Mouse (Mus musculus) spleen, postnatal 10 days (tissue): ENCODE results near the gene Tbc1d23.

ENCODE experiments used
- DNase-seq, 2 experiments: peaks; one replicate each; pipeline ENCODE4 v3.0.0; 2021 to 2022; ENCODE audit warnings: low spot score in 2 of 2

The Tbc1d23 gene

DNA sequence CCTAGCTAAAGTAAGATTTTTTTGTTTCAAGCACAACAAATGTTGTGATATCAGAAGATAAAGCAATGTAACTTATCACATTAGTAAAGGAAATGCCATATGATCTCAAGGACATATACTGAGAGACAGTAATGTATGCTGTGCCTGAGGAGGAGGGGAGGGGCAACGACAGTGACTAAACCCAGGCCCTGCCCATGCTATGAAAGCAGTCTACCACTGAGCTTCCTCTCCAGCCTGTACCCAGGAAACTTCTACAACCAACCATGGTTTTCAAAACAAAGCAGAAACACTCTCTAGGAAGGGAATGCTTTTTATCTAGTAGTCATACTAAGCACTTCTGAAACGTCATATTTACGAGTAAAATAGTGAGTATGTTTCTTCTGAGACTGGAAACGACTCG lies 68.5 kb downstream of the Tbc1d23 start:
- no peak for DNase-seq

DNA sequence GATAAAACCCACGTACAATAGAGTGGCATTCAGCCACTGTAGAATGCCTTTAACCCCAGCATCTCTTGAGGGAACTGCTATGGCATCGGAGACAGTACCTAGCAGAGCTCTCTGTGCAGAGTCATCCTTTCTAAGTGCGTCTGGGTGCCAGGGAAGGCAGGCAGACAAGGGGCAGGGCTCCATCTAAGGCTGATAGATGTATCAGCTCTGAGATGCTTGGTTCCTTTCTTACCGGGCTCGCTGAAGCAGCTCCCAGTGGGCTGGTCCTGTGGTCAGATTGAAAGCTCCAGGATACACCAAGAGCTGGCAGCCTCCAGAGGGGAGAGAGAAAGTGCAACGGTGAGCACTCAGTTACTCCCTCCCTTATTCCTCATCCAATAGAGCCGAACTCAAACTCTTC lies 71.5 kb downstream of the Tbc1d23 start:
- DNase-seq, result no peak

DNA sequence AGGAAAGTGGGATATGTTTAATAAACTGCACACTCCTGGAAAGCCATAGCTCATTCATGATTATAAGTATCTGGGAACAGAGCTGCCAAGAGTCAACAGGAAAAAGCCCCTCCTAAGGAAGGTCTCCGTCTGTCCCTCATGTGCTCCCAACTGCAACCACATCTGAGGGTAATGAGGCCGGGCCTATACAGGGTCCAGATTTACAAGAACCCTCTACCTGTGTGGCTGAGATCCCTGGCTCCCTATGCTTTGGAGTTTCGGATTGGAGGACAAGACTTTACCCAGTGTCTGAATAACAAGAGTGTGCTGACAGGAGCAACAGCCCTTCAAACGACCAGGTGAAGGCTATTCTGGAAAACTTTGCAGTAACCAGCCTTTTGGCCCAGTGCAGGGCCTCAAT lies 73.6 kb downstream of the Tbc1d23 start:
- no peak for DNase-seq

GRCm38 (mm10) chr16:57157076-57157475 lies 74.2 kb downstream of the Tbc1d23 start:
- no peak for DNase-seq

DNA sequence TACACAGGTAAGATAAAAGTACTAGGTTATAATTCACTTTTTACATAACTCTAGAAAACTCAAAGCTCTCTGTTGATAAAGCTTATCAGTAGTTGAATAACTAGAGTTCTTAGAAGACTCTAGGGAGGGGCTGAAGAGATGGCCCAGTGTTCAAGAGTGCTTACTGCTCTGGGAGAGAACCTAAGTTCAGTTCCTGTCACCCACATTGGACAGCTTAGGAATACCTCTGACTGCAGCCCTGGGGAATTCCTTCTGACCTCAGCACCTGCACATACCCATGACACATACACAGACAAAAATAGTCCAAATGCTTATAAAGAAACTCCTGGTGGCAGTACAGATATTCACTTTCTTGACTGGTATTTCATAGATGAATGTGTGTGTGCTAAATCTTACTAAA lies 75.4 kb downstream of the Tbc1d23 start:
- DNase-seq, result no peak

DNA sequence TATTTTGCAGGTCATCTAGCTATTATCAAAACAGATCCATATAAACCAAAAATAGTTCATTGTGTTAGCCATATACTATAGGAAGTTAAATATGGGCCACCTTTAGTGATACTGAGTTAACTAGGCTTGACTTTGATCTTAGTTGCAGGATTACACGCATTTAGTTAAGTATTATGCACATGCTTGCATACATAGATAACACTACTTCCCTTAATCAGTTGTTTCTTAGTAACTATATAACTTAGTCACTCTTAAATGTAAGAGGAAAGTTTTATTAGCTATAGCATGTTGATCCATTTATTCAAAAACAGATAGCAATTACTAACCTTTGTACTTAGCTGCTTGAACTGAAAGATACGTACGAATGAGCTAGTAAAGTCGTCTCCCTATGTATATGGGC lies 79.9 kb downstream of the Tbc1d23 start:
- no peak for DNase-seq

DNA sequence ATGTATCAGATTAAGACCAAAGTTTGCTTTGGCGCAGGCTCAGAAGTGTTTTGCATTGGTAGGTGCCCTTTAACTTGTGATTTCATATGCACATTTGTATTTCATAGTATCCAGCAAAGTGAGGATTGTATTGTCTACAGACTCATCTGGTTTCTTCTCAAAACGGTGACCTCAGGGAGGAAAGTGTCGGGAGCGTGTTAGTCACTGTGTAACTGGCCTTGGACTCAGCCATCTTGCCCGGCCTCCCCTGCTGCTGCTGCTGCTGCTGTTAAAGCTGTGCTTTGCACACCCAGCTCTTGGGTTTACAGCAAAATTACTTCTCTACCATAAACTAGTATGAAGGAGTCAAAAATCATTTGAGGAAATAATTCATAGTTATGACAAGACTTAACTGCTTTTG lies 86.6 kb downstream of the Tbc1d23 start:
- DNase-seq, result no peak

GRCm38 (mm10) chr16:57133611-57134010 lies 97.7 kb downstream of the Tbc1d23 start:
- no peak for DNase-seq

DNA sequence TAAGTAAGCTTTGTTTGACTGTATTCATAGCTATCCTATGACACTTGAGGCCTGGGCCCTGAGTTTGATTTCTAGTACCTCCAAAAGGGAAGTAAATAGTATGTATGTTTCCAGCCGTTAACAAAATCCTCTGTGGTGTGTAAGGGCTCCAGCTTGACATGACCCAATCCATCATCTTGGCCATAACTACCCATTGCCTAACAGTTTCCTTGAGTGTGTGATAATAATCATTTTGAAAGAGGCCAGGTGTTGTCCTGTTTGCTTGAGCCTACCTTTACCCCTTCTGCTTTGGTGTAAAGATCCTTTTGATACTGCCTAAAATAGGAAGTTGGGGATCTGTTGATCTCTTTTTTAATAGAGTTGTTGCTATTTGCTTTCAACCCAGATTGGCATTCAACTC lies 99.0 kb downstream of the Tbc1d23 start:
- no peak for DNase-seq

GRCm38 (mm10) chr16:57131544-57131943 lies 99.8 kb downstream of the Tbc1d23 start:
- DNase-seq, result no peak

DNA sequence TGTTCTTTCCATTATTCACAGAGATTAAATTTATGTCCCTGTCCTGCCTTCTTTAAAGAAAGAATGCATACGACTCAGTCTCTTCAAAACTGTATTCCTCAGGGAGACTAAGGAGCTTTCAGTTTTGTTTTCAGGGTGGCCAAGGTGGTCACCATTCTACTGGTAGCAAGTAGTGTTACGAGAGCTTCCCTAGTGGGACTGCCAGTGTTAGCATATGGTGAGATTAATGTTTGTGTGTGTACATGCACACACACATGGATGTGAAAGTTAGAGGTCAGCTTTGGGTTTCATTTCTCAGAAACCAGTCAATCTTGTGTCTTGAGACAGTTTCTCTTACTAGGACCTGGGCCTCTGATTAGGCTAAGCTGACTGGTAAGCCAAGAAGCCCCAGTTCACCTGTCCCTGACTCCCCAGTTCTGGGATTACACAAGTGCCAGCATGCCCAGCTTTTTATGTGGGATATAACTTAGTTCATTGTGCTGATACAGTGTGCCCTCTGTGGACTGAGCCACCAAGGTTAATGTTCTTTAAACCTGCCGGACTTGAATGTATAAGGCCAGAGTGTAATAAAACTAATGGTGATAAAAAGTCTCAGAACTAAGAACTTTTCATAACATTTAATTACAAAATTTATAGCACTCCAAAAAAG lies 100.4 kb downstream of the Tbc1d23 start:
- DNase-seq, result no peak

DNA sequence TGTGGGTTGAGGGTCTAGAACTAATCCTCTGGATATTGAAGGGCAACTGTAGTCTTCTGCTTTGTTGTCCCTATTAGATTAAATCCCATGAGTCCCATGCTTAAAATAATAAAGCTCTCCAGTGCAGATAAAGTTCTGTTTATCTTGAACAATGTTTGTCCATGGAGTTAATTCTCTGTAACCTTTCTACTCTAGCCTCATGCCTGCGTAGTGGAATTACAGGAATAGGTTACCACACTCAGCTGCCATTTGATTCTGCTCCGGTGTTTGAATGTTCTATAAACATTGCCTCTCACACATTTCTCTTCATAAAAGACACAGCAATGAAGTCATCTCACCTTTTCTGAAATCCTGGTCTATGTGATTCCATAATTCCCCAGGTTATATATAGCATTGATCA lies 103.5 kb downstream of the Tbc1d23 start:
- DNase-seq, result no peak

- no peak for DNase-seq
Observed at GRCm38 (mm10) chr16:57126268-57126667, 105.0 kb downstream of the Tbc1d23 start.

GRCm38 (mm10) chr16:57122682-57123445 lies 108.4 kb downstream of the Tbc1d23 start:
- DNase-seq, result no peak

- no peak for DNase-seq
Observed at GRCm38 (mm10) chr16:57121816-57122415, 109.4 kb downstream of the Tbc1d23 start.

DNA sequence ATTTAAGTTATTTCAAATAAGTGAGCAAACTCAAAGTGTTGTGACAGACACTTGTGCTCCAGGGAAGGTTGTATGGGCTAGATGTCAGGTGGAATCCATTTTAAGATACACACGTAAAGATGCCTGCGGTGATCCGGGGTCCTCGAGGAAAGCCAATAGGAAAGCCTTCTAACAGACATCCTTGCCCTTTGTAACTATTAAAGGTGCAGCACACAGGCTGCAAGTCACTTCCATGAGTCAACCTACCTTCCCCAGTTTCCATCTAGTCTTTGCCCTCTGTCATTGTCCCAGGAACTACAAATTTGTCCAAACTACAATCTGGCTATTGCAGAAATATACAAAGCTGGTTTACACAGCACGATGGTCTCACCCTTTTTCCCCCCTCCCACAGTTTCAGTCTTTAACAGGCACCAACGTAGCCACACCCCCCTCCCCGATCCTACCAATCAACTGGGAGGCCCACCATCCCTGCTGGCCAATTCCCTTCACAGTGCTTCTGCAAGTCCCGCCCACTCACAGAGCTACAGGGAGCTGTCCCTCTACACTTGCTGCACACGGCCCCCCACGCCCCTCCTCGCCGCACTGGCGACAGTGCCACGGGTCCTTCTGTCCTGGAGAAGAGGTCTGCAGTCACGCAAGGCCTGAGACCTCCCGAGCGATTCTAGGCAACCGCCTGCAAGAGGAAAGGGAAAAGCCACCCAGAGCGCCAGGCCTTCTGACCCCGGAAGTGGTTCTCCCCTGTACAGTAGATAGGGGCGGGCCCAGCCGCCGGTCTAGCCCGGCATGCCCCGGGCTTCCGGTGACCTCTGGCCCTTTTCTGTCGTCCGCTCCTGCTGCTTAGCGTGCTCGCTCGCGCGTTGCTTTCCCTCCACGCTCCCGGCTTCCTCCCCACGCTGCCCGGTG lies 110.1 kb downstream of the Tbc1d23 start, which contains the start of gene Tomm70a:
Tomm70a (plus strand) TSS at position 791 of the 903 bp plus-strand sequence.
- DNase-seq, result peak; percentile 89 to 93
